Mouse (Mus musculus): ENCODE measurements around the gene Miip. TPM values are rescaled to one million over a fixed set of nuclear protein-coding genes. Genes with fewer than 3 reads are reported as not detected.
A peak's percentile ranks its signal among the peaks of the same experiment; 100 is the strongest.
"Not testable (repeated sequence)": the region's sequence is repeated elsewhere in the genome, so short reads cannot be mapped to it uniquely, and the experiment has no call there.

The Miip gene
- total and polyA plus RNA-seq, 2 experiments from 2014 or later = 34.3 to 35.1 TPM

DNA sequence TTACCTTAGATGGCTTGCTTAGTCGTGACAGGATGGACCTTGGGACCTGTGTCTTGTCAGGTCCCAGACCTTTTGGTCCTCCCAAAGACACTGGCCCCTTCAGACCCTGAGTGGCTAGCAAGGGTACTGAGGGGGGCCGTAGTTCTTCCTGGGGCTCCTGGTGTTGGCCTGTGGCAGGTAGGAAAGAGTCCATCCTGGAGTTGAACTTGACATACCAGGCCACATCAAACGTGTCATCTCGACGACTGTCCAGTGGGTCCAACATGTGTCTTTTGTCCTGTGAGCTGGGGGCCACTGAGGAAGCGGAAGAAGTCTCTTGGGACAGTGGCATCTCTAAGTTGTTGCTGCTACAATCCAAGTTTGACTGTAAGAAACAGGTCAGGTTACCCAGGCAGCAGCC, 3.0 kb downstream of the Miip start:
- Histone ChIP-seq H3K36me3 (ENCODE audit: insufficient read depth, low read length) (peaks cover 21% of the 10 kb centered on the region), H3K9me3 (ENCODE audit: low read length) (no peaks in the 10 kb centered on the region), H3K4me3 (ENCODE audit: low read length) (no peak overlapping the region), H3K4me2 (ENCODE audit: low read depth, low read length) (no peak overlapping the region), H3K27me3 (ENCODE audit: insufficient read depth, low read length) (no peaks in the 10 kb centered on the region), H3K27ac (no peak overlapping the region), H3K9ac (replicated peaks; ENCODE audit: low read length) (no peak overlapping the region), H3K4me1 (ENCODE audit: insufficient read depth, low read length) (peaks cover 16% of the 10 kb centered on the region)
- DNase-seq (ENCODE audit: low spot score) (no peak), ATAC-seq (no peak)
- no peak for TF ChIP-seq CTCF (IDR thresholded peaks at IDR 0.05; ENCODE audit: low read depth)
- 96% methylated on average over 6 of the region's 6 CpGs for WGBS

DNA sequence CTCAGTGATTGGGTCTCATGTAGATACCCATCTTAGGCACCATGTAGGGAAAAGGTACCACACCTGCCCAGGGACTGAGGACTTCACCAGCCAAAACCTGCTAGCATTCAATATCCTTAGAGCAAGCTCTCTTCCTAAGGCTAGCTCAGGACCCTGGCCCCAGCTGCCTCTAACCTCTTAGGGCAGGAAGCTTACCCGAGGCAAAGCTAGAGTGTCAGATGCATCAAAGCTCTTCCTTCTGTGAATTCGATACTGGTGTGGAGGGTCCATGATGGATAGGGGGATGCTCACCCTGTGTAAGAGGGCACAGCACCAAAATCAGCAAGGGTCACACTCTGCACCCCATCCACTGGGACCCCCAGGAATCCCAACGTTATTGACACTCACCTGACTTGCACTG, 6.6 kb downstream of the Miip start:
- ATAC-seq (no peak), DNase-seq (ENCODE audit: low spot score) (no peak)
- Histone ChIP-seq H3K4me3 (ENCODE audit: low read length) (no peak overlapping the region), H3K9me3 (ENCODE audit: low read length) (no peaks in the 10 kb centered on the region), H3K4me2 (ENCODE audit: low read depth, low read length) (no peak overlapping the region), H3K27ac (no peak overlapping the region), H3K9ac (replicated peaks; ENCODE audit: low read length) (no peak overlapping the region), H3K36me3 (ENCODE audit: insufficient read depth, low read length) (peaks cover 22% of the 10 kb centered on the region), H3K27me3 (ENCODE audit: insufficient read depth, low read length) (no peaks in the 10 kb centered on the region), H3K4me1 (ENCODE audit: insufficient read depth, low read length) (no peaks in the 10 kb centered on the region)
- 92% methylated on average over 3 of the region's 3 CpGs for WGBS
- no peak for TF ChIP-seq CTCF (IDR thresholded peaks at IDR 0.05; ENCODE audit: low read depth)

- ATAC-seq = no peak
- no peak for TF ChIP-seq CTCF (IDR thresholded peaks at IDR 0.05; ENCODE audit: low read depth)
- no peaks in the 10 kb centered on the region for H3K9me3 ChIP-seq (ENCODE audit: low read length)
- WGBS = 79% methylated on average over 2 of the region's 2 CpGs
- H3K4me1 ChIP-seq (ENCODE audit: insufficient read depth, low read length) = peaks cover 5% of the 10 kb centered on the region
- H3K27ac ChIP-seq = no peak overlapping the region
- no peak overlapping the region for H3K4me3 ChIP-seq (ENCODE audit: low read length)
- no peak overlapping the region for H3K4me2 ChIP-seq (ENCODE audit: low read depth, low read length)
- H3K36me3 ChIP-seq (ENCODE audit: insufficient read depth, low read length) = no peaks in the 10 kb centered on the region
- no peak for DNase-seq (ENCODE audit: low spot score)
- H3K9ac ChIP-seq (replicated peaks; ENCODE audit: low read length) = no peak overlapping the region
- no peaks in the 10 kb centered on the region for H3K27me3 ChIP-seq (ENCODE audit: insufficient read depth, low read length)
These were observed 17.8 kb downstream of the Miip start for GRCm38 (mm10) chr4:147850776-147851175.

DNA sequence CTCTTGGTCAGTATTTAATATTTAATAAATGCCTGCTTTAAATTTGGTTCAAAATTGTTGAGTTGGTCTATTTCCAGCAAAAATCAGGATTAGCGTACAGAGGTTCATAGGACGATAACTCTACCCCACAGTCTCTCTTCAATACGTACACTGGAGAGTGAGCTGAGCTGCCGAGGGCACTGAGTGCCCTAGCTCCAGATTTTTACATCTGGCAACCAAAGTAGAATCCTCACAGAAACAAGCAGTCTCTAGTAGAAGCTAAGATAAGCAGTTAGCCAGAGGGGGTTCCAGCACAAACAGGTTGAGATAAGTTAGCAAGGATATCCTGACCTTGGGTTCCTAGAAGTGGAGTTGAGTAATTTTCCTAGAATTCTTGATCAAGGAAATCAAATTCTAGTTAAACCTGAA, 20.0 kb downstream of the Miip start:
- WGBS = 4% methylated on average over 4 of the region's 4 CpGs
- H3K4me2 ChIP-seq (ENCODE audit: low read depth, low read length) = peak overlapping the region; percentile 70

DNA sequence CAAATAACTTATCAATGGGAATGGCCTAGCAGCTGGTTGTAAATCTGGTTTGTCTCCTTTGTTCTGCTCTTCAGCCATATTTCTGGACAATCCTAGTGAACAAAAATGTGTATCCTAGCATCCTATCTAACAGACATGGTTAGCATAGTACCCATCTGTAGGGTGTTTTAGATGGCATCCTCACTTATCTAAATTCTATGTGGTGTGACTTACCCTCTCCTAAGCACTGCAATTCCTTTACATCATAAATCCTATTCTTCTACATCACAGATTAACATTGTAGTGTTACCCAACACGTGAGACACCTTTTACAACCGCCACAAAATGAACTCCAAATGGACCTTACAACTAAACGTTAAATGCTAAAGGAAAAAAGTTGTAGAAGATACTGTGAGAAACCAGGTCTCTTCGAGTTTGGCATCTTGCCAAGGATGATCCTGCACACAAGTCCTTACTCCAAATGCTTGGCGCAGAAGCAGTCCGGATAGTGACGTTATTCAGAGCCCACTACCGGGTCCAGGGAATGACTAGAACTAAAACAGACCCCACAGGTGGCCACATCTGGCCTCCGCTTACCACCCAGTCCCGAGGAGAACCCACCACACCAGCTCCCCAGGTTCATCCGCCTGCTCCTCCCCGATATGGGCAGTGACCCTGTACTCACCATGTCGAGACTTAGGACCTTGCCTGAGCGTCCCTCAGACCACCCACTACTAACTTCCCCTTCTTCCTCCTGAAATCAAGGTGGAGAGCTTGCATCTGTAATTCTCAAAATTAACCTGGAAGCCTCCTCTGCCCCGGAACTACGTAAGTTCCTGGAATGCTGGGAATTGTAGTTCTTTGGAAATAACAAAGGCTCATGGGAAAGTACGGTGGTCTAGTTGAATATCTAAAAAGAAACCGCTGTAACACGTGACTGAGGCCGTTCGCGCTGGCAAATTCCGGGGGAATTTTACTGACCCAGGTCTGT, 20.7 kb downstream of the Miip start, which contains the start of gene Zfp933:
Gene Zfp933 (minus strand): TSS at position 753 of the 970 bp plus-strand sequence.
- Histone ChIP-seq H3K9ac (replicated peaks; ENCODE audit: low read length) (peak within 1 kb of the TSS; percentile 78), H3K4me2 (ENCODE audit: low read depth, low read length) (peak within 1 kb of the TSS; percentile 70), H3K27me3 (ENCODE audit: insufficient read depth, low read length) (no peaks in the 10 kb centered on the region), H3K4me1 (ENCODE audit: insufficient read depth, low read length) (peaks cover 5% of the 10 kb centered on the region), H3K9me3 (ENCODE audit: low read length) (peaks cover 15% of the 10 kb centered on the region), H3K27ac (peak within 1 kb of the TSS; percentile 70), H3K4me3 (ENCODE audit: low read length) (peak within 1 kb of the TSS; percentile 91), H3K36me3 (ENCODE audit: insufficient read depth, low read length) (peaks cover 10% of the 10 kb centered on the region)
- TF ChIP-seq CTCF (IDR thresholded peaks at IDR 0.05; ENCODE audit: low read depth) = no peak
- peak; percentile 95 for ATAC-seq
- DNase-seq (ENCODE audit: low spot score) = peak; percentile 96
- 2% methylated on average over 23 of the region's 23 CpGs for WGBS

More for the DNA sequence above, 20.0 kb downstream of the Miip start:
- peak overlapping the region; percentile 91 for H3K4me3 ChIP-seq (ENCODE audit: low read length)
- no peak for TF ChIP-seq CTCF (IDR thresholded peaks at IDR 0.05; ENCODE audit: low read depth)
- H3K36me3 ChIP-seq (ENCODE audit: insufficient read depth, low read length) = peaks cover 7% of the 10 kb centered on the region; the same call in 1 of the 2 replicates
- ATAC-seq (peak; percentile 80), DNase-seq (ENCODE audit: low spot score) (no peak)
- H3K9ac ChIP-seq (replicated peaks; ENCODE audit: low read length) = peak overlapping the region; percentile 78
- H3K4me1 ChIP-seq (ENCODE audit: insufficient read depth, low read length) = peaks cover 5% of the 10 kb centered on the region
- H3K9me3 ChIP-seq (ENCODE audit: low read length) = peaks cover 8% of the 10 kb centered on the region; the same call in 1 of the 2 replicates
- no peaks in the 10 kb centered on the region for H3K27me3 ChIP-seq (ENCODE audit: insufficient read depth, low read length)
- H3K27ac ChIP-seq = peak overlapping the region; percentile 65

GRCm38 (mm10) chr4:147842871-147843270, 25.7 kb downstream of the Miip start:
- H3K9me3 ChIP-seq (ENCODE audit: low read length) = peaks cover 32% of the 10 kb centered on the region
- no peak overlapping the region for H3K9ac ChIP-seq (replicated peaks; ENCODE audit: low read length)
- H3K27me3 ChIP-seq (ENCODE audit: insufficient read depth, low read length) = no peaks in the 10 kb centered on the region
- H3K4me2 ChIP-seq (ENCODE audit: low read depth, low read length) = no peak overlapping the region
- no peak overlapping the region for H3K4me3 ChIP-seq (ENCODE audit: low read length)
- WGBS = 98% methylated on average over 3 of the region's 3 CpGs
- no peak for TF ChIP-seq CTCF (IDR thresholded peaks at IDR 0.05; ENCODE audit: low read depth)
- H3K36me3 ChIP-seq (ENCODE audit: insufficient read depth, low read length) = peaks cover 10% of the 10 kb centered on the region
- H3K27ac ChIP-seq = no peak overlapping the region
- ATAC-seq (no peak), DNase-seq (ENCODE audit: low spot score) (no peak)
- peaks cover 5% of the 10 kb centered on the region for H3K4me1 ChIP-seq (ENCODE audit: insufficient read depth, low read length)

GRCm38 (mm10) chr4:147839282-147839681, 29.3 kb downstream of the Miip start:
- not testable (repeated sequence) for H3K4me3 ChIP-seq (ENCODE audit: low read length); H3K36me3 ChIP-seq (ENCODE audit: insufficient read depth, low read length); ATAC-seq; H3K27me3 ChIP-seq (ENCODE audit: insufficient read depth, low read length); DNase-seq (ENCODE audit: low spot score); H3K4me1 ChIP-seq (ENCODE audit: insufficient read depth, low read length); H3K9ac ChIP-seq (replicated peaks; ENCODE audit: low read length); H3K4me2 ChIP-seq (ENCODE audit: low read depth, low read length); H3K27ac ChIP-seq
- 98% methylated on average over 10 of the region's 26 CpGs for WGBS
- peaks cover 29% of the 10 kb centered on the region for H3K9me3 ChIP-seq (ENCODE audit: low read length)
